Comparison of ENCODE assay signal across 7 mouse cellular contexts in the genomic region with DNA sequence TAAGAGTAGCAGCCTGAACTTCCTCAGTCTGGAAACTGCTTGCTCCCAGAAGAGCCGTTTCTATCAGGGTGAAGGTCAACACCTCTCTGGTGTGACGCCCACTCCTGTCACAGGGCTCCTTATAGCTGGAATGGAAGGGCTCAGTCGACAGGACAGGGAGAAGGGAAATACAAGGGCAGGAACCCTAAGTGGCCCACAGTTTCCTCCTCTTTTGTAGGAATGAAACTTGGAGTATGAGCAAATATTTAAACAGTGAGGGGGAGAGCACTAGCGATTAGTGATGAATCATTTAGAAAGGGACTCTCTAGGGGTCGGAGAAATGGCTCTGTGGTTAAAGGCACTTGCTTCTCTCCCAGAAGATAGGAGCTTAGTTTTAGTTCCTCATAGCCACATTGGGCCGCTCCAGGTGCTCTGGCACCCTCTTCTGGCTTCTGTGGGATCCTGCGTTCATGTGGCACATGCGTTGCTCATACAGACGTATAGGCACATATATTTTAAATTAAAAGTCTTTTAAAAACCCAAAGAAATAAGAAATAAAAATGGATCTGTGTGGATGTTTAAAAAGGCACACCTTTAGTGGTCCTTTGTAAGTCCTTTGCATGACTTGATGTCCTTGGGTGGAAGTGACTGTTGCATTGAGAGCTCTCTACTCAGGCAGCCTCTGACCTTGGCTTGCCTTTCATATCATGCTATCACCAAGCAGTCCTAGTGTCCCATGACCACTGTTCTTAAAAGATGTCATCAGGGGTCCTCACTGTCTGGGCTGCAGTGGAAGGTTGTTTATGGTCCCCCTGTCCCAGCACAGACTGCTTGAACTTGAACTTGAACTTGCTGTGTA. TPM values are rescaled to one million over a fixed set of nuclear protein-coding genes. Genes with fewer than 3 reads are reported as not detected.
DNase-seq lines count a peak whose midpoint lies in the region; ATAC-seq and TF ChIP-seq lines count a peak whose summit lies in the region.

No protein-coding gene starts in this region.

- WGBS in embryonic facial prominence, embryonic 11.5 days = 39% methylated on average over 9 of the region's 9 CpGs
- 13% methylated on average over 9 of the region's 9 CpGs for WGBS in stomach, postnatal 0 days

- no peak for ATAC-seq in embryonic facial prominence, embryonic 11.5 days (replicated peaks; ENCODE audit: insufficient number of reproducible peaks, low FRiP score, low TSS enrichment, low read depth)
- peak; percentile 86 for ATAC-seq in stomach, postnatal 0 days (ENCODE audit: low FRiP score, low TSS enrichment)

- peak; percentile 80 for TF ChIP-seq CTCF in layer of hippocampus, adult 2 months (conservative IDR thresholded peaks at IDR 0.05)
- TF ChIP-seq CTCF in stomach, postnatal 0 days (IDR thresholded peaks at IDR 0.05; ENCODE audit: low read depth) = peak; percentile 81

- no peak overlapping the region for H3K4me3 ChIP-seq in layer of hippocampus, adult 2 months
- no peak overlapping the region for H3K4me3 ChIP-seq in embryonic facial prominence, embryonic 11.5 days (ENCODE audit: low read depth, low read length)
- H3K4me3 ChIP-seq in stomach, postnatal 0 days (ENCODE audit: low read depth, low read length) = no peak overlapping the region

- no peaks in the 10 kb centered on the region for H3K27me3 ChIP-seq in embryonic facial prominence, embryonic 11.5 days (ENCODE audit: control insufficient read depth, insufficient read depth, low read length)
- no peaks in the 10 kb centered on the region for H3K27me3 ChIP-seq in stomach, postnatal 0 days (ENCODE audit: control insufficient read depth, insufficient read depth, low read length)

- H3K36me3 ChIP-seq in embryonic facial prominence, embryonic 11.5 days (replicated peaks; ENCODE audit: control insufficient read depth, insufficient read depth, low read depth, low read length) = no peaks in the 10 kb centered on the region
- H3K36me3 ChIP-seq in stomach, postnatal 0 days (ENCODE audit: control insufficient read depth, insufficient read depth, low read length) = no peaks in the 10 kb centered on the region

- no peaks in the 10 kb centered on the region for H3K9me3 ChIP-seq in embryonic facial prominence, embryonic 11.5 days (replicated peaks; ENCODE audit: control insufficient read depth, low read length)
- no peaks in the 10 kb centered on the region for H3K9me3 ChIP-seq in stomach, postnatal 0 days (ENCODE audit: control insufficient read depth, low read length)

- H3K27ac ChIP-seq in layer of hippocampus, adult 2 months = no peak overlapping the region
- no peak overlapping the region for H3K27ac ChIP-seq in embryonic facial prominence, embryonic 11.5 days (replicated peaks; ENCODE audit: low read depth, low read length)
- H3K27ac ChIP-seq in stomach, postnatal 0 days (replicated peaks) = peak overlapping the region; percentile 69

- H3K9ac ChIP-seq in embryonic facial prominence, embryonic 11.5 days (replicated peaks; ENCODE audit: low read length) = no peak overlapping the region
- no peak overlapping the region; the same call in 1 of the 2 replicates for H3K9ac ChIP-seq in stomach, postnatal 0 days (ENCODE audit: low read length)

- peak in 1 of 2 experiments; percentile 33 for DNase-seq in layer of hippocampus, adult 2 months (ENCODE audit: low spot score in 2 of 2)
- no peak for DNase-seq in layer of hippocampus, adult 9-10 months (ENCODE audit: low spot score)
- DNase-seq in MN1 (ENCODE audit: low spot score) = peak; percentile 82
- peak; percentile 61 for DNase-seq in embryonic facial prominence, embryonic 11.5 days (ENCODE audit: low spot score)
- peak; percentile 70 for DNase-seq in kidney, postnatal 10 days
- DNase-seq in lung, postnatal 14 days = peak; percentile 66
- peak; percentile 82 for DNase-seq in stomach, postnatal 0 days (ENCODE audit: low spot score)

- no peak for TF ChIP-seq EP300 in stomach, postnatal 0 days (optimal IDR thresholded peaks at IDR 0.05)

- no peak overlapping the region for H3K4me2 ChIP-seq in embryonic facial prominence, embryonic 11.5 days (ENCODE audit: low read depth, low read length)
- no peak overlapping the region for H3K4me2 ChIP-seq in stomach, postnatal 0 days (replicated peaks; ENCODE audit: low read depth)

- no peaks in the 10 kb centered on the region for H3K4me1 ChIP-seq in embryonic facial prominence, embryonic 11.5 days (ENCODE audit: control insufficient read depth, insufficient read depth, low read length)
- H3K4me1 ChIP-seq in stomach, postnatal 0 days (replicated peaks; ENCODE audit: control insufficient read depth, insufficient read depth) = 0 out of 2 replicates have a peak, but pooled peaks cover 3% of the 10 kb centered on the region

RNA-seq across cellular contexts. Expression of gene Adgrg1, which starts 19.4 kb away (rescaled TPM):
- 10 to 100 TPM; 89.7 to 90.5 TPM for total RNA-seq in layer of hippocampus, adult 2 months (2021)
- 31.4 and 33.2 TPM in 2 replicates for polyA plus RNA-seq in embryonic facial prominence, embryonic 11.5 days (2014; fragmentation: Nextera tagmentation; extraction: Ambion mirVana)
- 42.4 and 50.9 TPM in 2 replicates for polyA plus RNA-seq in stomach, postnatal 0 days (2015; fragmentation: Nextera tagmentation; extraction: Ambion mirVana)

RNA-seq across cellular contexts. Expression of gene Adgrg5, which starts 31.6 kb away (rescaled TPM):
- not detected for total RNA-seq in layer of hippocampus, adult 2 months (2021)
- polyA plus RNA-seq in embryonic facial prominence, embryonic 11.5 days (2014; fragmentation: Nextera tagmentation; extraction: Ambion mirVana) = not detected in 2 replicates
- 0.15 and 0.27 TPM in 2 replicates for polyA plus RNA-seq in stomach, postnatal 0 days (2015; fragmentation: Nextera tagmentation; extraction: Ambion mirVana)

RNA-seq across cellular contexts. Expression of gene Ccdc102a, which starts 37.2 kb away (rescaled TPM):
- total RNA-seq in layer of hippocampus, adult 2 months (2021) = 1 to 10 TPM; 1.7 to 1.9 TPM
- 28.1 and 30.3 TPM in 2 replicates for polyA plus RNA-seq in embryonic facial prominence, embryonic 11.5 days (2014; fragmentation: Nextera tagmentation; extraction: Ambion mirVana)
- 12.0 and 12.7 TPM in 2 replicates for polyA plus RNA-seq in stomach, postnatal 0 days (2015; fragmentation: Nextera tagmentation; extraction: Ambion mirVana)
